Mouse (Mus musculus): Measurements from ENCODE around the gene Derl3. TPM values are rescaled to one million over a fixed set of nuclear protein-coding genes. Genes with fewer than 3 reads are reported as not detected.
"Not testable (repeated sequence)": the region's sequence is repeated elsewhere in the genome, so short reads cannot be mapped to it uniquely, and the experiment has no call there.

The Derl3 gene
- polyA plus RNA-seq, 1 experiment, result not detected

DNA sequence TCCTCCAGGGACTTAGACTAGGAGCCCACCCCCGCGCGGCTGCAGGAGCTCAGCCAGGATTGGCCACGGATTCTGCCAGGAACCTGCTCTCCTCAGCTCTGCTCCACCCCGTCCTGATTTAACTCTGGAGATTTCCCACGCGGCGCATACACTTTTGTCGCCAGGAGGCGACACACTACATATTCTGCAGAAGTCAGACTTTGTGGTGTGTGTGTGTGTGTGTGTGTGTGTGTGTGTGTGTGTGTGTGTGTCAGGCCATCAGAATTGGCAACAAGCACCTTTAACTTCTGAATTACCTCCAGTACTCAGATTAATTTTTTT lies 10.0 kb upstream of the Derl3 start:
- no peak for TF ChIP-seq POLR2A (IDR thresholded peaks at IDR 0.05; ENCODE audit: low read depth, low read length)
- 0 out of 2 replicates have a peak, but pooled peaks have one; percentile 16 for TF ChIP-seq CTCF (IDR thresholded peaks at IDR 0.05; ENCODE audit: borderline replicate concordance, insufficient read depth, low read length)
- Histone ChIP-seq H3K4me1 (ENCODE audit: control insufficient read depth, insufficient read depth, low read length) (no peaks in the 10 kb centered on the region), H3K4me3 (ENCODE audit: insufficient read depth, low read length) (no peak overlapping the region), H3K27ac (ENCODE audit: insufficient read depth, low read length) (no peak overlapping the region)

DNA sequence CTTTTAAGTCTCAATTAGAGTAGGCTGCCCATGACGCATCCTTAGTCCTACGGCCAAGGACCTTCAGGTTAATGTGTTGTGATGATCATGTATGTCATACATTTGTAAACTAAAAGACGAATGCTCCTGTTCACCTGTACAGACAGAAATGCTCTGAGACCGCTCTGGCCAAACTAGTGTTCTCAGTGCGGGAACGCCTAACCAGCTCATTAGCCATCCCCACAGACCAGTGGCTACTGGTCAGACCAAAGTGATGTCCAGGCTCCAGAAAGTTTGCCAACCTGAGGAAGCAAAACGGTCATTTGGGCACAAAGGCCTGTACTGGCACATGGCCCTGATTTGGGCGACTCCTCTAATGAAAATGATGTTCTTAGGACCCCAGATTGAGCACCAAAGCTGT lies 8.5 kb upstream of the Derl3 start:
- Histone ChIP-seq H3K27ac (ENCODE audit: insufficient read depth, low read length) (no peak overlapping the region), H3K4me3 (ENCODE audit: insufficient read depth, low read length) (no peak overlapping the region), H3K4me1 (ENCODE audit: control insufficient read depth, insufficient read depth, low read length) (no peaks in the 10 kb centered on the region)
- TF ChIP-seq CTCF (IDR thresholded peaks at IDR 0.05; ENCODE audit: borderline replicate concordance, insufficient read depth, low read length) (no peak), POLR2A (IDR thresholded peaks at IDR 0.05; ENCODE audit: low read depth, low read length) (no peak)

DNA sequence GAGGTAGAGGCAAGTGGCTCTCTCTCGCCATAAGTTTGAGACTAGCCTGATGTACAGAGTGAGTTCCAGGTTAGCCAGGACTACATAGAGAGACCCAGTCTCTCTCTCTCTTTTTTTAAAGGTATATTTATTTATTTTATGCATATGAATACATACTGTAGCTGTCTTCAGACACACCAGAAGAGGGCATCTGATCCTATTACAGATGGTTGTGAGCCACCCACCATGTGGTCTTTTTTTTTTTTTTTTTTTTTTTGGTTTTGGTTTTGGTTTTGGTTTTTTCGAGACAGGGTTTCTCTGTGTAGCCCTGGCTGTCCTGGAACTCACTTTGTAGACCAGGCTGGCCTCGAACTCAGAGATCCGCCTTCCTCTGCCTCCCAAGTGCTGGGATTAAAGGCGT lies 5.7 kb upstream of the Derl3 start:
- H3K4me3 ChIP-seq (ENCODE audit: insufficient read depth, low read length); H3K27ac ChIP-seq (ENCODE audit: insufficient read depth, low read length); H3K4me1 ChIP-seq (ENCODE audit: control insufficient read depth, insufficient read depth, low read length): not testable (repeated sequence)

DNA sequence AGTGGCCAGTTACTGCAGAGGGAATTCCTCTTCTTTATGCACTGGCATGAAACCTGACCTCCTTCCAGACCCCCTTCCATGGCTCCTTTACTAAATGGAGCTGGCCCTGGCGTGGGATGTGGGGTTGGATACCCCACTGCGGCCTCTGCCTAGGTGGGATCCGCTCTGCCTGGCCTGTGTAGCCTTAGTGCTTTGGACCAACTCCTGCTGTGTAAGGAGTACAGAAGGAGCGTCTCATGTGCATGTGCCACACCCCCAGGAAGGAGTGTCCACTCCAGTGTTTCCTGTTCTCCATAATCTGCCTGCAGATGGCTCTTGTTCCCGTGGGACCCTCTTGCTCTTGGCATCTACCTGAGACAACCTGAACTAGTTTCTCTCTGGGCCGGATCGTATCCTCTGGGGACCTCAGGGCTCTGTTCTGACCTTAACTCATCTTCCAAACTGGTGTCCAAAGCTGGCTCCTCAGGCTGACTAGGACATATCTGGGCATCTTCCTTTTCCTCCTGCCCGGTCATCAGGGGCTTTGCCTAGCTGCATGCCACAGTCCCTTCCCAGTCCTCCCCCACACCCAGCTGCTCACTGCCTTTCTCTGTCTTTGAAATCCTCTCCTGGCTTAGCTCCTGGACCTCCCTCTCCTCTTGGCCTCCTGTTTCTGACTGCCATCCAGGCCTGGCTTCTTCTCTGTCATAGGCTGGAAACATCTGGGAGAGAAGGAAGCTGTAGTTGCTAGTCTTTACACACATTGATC lies 3.6 kb upstream of the Derl3 start:
- Histone ChIP-seq H3K4me1 (ENCODE audit: control insufficient read depth, insufficient read depth, low read length) (no peaks in the 10 kb centered on the region), H3K4me3 (ENCODE audit: insufficient read depth, low read length) (no peak overlapping the region), H3K27ac (ENCODE audit: insufficient read depth, low read length) (no peak overlapping the region)
- TF ChIP-seq POLR2A (IDR thresholded peaks at IDR 0.05; ENCODE audit: low read depth, low read length) (no peak), CTCF (IDR thresholded peaks at IDR 0.05; ENCODE audit: borderline replicate concordance, insufficient read depth, low read length) (no peak)

DNA sequence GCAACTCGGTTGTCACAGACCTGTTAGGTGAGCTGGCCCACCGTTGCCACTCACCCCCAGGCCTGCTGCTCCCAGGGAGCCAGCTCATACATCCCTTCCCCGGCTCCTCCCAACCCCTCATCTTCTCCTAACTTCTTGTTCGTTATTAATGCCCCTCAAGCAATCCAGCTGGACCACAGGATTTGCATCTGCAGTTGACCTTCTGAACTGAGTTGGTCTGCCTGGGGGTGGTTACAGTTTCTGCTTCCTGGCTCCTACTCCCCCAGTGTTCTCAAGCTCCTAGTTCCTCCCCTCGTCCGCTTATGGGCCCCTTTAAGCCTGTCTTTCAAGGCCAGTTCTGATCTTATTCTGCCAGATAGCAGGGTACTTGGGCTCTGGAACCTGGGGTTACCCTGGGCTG lies 1.4 kb downstream of the Derl3 start:
- TF ChIP-seq CTCF (IDR thresholded peaks at IDR 0.05; ENCODE audit: borderline replicate concordance, insufficient read depth, low read length) (no peak), POLR2A (IDR thresholded peaks at IDR 0.05; ENCODE audit: low read depth, low read length) (no peak)
- Histone ChIP-seq H3K4me1 (ENCODE audit: control insufficient read depth, insufficient read depth, low read length) (peaks cover 9% of the 10 kb centered on the region), H3K27ac (ENCODE audit: insufficient read depth, low read length) (no peak overlapping the region), H3K4me3 (ENCODE audit: insufficient read depth, low read length) (no peak overlapping the region)

GRCm38 (mm10) chr10:75895730-75896129 lies 2.5 kb downstream of the Derl3 start:
- TF ChIP-seq POLR2A (IDR thresholded peaks at IDR 0.05; ENCODE audit: low read depth, low read length) (no peak), CTCF (IDR thresholded peaks at IDR 0.05; ENCODE audit: borderline replicate concordance, insufficient read depth, low read length) (no peak)
- Histone ChIP-seq H3K27ac (ENCODE audit: insufficient read depth, low read length) (no peak overlapping the region), H3K4me1 (ENCODE audit: control insufficient read depth, insufficient read depth, low read length) (peaks cover 11% of the 10 kb centered on the region)

DNA sequence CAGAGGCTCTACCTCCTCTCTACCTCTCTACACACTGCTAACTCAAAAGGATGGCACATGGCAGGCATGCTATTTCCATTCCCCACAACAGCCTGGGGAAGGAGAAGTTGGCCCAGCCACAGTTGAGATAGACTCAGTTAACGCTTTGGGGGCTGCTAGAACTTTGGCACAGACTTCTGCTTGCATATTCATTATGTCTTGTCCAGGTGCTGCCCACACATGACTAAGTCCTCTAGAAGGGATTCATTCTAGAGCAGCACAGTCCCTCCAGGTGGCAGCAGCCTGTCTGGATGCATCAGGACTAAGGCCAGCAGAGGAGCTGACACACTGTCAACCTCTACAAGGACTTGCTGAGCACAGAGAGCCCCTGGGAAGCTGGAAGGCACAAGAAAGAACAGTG lies 3.0 kb downstream of the Derl3 start:
- peaks cover 11% of the 10 kb centered on the region for H3K4me1 ChIP-seq (ENCODE audit: control insufficient read depth, insufficient read depth, low read length)
- H3K27ac ChIP-seq (ENCODE audit: insufficient read depth, low read length), result no peak overlapping the region
- TF ChIP-seq POLR2A (IDR thresholded peaks at IDR 0.05; ENCODE audit: low read depth, low read length) (no peak), CTCF (IDR thresholded peaks at IDR 0.05; ENCODE audit: borderline replicate concordance, insufficient read depth, low read length) (no peak)
- H3K4me3 ChIP-seq (ENCODE audit: insufficient read depth, low read length), result no peak overlapping the region

More at GRCm38 (mm10) chr10:75895730-75896129, 2.5 kb downstream of the Derl3 start:
- H3K4me3 ChIP-seq (ENCODE audit: insufficient read depth, low read length), result no peak overlapping the region

DNA sequence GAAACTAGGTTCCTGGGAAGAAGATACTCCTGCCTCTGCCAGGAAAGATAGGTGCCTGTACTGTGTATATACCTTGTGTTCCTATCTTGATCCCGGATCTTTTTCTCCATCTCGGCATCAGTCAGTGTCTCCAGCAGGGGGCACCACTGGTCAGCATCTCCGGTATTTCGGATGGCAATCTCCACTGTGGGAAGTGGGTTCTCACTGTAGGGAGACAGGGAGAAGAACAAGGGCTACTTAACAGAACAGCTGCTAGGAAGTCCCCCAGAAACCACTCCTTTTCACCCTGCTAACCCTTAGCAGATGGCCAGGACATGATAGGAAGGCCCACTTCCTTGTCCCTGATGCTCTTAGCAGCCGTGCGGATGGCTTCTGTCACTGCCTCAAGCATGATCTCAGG lies 4.2 kb downstream of the Derl3 start:
- no peak overlapping the region; the same call in 1 of the 2 replicates for H3K27ac ChIP-seq (ENCODE audit: insufficient read depth, low read length)
- H3K4me3 ChIP-seq (ENCODE audit: insufficient read depth, low read length), result no peak overlapping the region
- H3K4me1 ChIP-seq (ENCODE audit: control insufficient read depth, insufficient read depth, low read length), result peaks cover 11% of the 10 kb centered on the region
- TF ChIP-seq CTCF (IDR thresholded peaks at IDR 0.05; ENCODE audit: borderline replicate concordance, insufficient read depth, low read length) (peak; percentile 64; the same call in 1 of the 2 replicates), POLR2A (IDR thresholded peaks at IDR 0.05; ENCODE audit: low read depth, low read length) (no peak)

DNA sequence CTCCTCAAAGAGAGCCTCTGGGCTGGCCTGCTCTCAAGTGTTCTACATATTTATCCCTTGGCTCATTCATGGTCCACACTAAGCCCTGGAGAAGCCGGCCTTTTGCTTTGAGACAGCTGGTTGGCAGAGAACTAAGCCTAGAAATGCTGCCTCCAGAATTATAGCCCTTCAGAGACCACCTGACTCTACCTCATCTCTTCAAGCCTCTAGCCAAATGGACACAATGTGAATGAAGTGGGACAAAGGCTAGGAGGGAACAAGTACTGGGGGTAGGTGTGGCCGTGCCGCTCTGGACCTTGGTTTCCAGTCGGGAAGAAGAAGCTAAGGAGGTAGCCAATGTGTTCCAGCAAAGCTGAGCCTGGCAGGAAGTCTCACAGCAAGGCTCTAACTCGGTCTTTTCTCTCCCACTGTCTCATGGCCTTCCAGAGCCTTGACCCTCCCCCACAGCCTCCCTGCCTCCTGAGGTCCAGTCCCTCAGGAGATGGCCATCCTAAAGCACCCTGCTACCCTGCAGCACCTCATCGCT lies 4.9 kb downstream of the Derl3 start:
- Histone ChIP-seq H3K4me3 (ENCODE audit: insufficient read depth, low read length) (no peak overlapping the region), H3K4me1 (ENCODE audit: control insufficient read depth, insufficient read depth, low read length) (peaks cover 11% of the 10 kb centered on the region), H3K27ac (ENCODE audit: insufficient read depth, low read length) (peak overlapping the region; percentile 88)
- TF ChIP-seq CTCF (IDR thresholded peaks at IDR 0.05; ENCODE audit: borderline replicate concordance, insufficient read depth, low read length) (no peak), POLR2A (IDR thresholded peaks at IDR 0.05; ENCODE audit: low read depth, low read length) (no peak)

DNA sequence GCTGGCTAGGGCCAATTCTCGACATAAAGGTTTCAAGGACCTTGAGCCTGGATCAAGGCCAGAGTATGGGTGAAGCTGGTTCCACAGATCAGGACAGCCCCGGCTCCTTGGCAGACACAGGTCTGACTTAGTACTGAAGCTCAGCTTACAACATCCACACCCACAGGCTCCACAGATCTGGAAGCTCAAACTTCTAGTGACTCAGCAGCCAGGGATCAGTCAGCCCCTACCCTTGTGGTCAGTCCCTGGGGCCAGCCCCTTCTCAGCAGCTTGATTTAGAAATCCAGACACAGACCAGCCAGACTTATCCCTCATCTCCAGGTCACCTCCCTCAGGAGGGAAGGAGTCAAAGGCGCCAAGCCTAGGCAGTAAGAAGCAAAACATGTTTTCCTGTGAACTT lies 5.6 kb downstream of the Derl3 start:
- peak overlapping the region; percentile 88 for H3K27ac ChIP-seq (ENCODE audit: insufficient read depth, low read length)
- TF ChIP-seq POLR2A (IDR thresholded peaks at IDR 0.05; ENCODE audit: low read depth, low read length), result no peak
- no peak for TF ChIP-seq CTCF (IDR thresholded peaks at IDR 0.05; ENCODE audit: borderline replicate concordance, insufficient read depth, low read length)
- peaks cover 11% of the 10 kb centered on the region for H3K4me1 ChIP-seq (ENCODE audit: control insufficient read depth, insufficient read depth, low read length)
- H3K4me3 ChIP-seq (ENCODE audit: insufficient read depth, low read length), result no peak overlapping the region

Measured in embryonic fibroblast, embryonic 13.5 days (primary cell).